Mouse (Mus musculus): ENCODE measurements around the gene Atxn2.

Gene Atxn2

DNA sequence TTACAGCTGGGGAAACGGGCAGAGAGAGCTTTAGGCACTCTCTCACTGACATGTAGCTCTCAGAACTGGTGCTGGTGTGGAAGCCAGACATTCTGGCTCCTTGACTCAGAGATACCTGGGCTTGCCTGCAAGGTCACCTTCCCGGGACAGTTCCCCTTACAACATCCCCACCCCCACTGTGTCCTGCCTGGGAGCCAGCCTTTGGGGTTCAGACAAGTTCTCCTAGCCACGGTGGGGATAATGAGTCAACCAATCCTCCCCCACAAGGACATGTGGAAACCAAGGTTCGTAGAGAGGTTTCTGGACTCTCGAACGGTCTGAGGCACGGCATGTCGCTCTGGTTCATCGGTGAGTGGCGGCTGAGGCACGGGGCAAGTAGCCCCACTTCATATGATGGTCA lies 145.6 kb downstream of the Atxn2 start:
- no peak for DNase-seq (ENCODE audit: low read depth, low spot score)

DNA sequence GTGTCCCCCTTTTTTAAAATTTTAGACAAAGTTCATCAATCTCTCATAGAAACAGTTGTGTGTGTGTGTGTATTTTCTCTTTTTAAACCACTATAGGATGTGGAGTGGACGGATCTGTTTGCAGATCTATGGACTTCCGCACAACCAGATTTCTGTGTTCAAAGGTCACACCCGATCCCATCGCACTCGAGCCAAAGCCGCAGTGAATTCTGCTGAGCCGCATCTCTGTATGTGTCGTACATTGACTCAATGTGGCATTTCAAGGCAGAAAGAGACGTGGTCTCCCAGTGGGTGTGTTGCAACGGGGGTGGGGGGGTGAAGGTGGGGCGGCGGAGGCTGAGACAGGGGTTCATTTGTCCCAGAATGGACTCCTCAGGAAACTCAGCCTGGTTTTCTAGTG lies 147.3 kb downstream of the Atxn2 start:
- DNase-seq (ENCODE audit: low read depth, low spot score): no peak

DNA sequence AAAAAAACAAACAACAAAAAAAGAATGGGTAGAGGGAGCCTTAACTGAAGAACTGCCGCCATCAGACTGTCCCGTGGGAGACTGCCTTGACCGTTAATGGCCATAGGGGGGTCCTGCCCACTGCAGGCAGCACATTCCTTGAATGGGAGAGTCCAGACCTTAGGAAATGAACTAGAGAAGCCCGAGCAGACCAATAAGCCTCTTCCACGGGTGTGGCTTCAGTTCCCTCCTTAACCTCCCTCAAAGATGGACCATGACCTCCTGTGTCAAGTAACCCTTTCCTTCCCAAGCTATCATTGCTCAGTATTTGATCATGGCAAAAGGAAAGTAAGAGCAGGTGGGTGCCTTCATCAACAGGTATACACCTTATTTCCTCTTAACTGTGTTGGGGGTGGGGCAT lies 150.8 kb downstream of the Atxn2 start:
- DNase-seq (ENCODE audit: low read depth, low spot score): no peak

DNA sequence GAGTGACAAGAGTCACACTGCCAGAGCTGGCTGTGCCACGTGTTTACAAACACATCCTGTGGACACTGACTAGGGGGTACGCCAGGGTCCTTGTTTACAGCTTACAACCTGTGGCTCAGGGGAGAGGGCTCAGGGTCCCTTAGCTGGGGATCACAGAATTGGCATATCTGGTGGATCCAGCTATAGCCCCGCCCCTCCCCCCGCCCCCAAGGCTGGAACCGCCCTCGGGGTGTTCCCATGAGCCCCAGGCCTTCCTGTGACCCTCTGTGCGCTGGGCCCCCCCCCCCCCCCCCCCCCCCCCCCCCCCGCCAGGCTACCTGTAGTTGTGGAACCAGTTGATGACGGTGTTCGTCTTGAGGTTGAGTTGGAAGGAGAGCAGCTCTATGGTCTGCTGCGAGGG lies 153.2 kb downstream of the Atxn2 start:
- peak; percentile 60 for DNase-seq (ENCODE audit: low read depth, low spot score)
